Mouse (Mus musculus) liver (tissue): ENCODE measurements around the gene Pdlim5.
A peak's percentile ranks its signal among the peaks of the same experiment; 100 is the strongest.

Experiments used
- DNase-seq: peaks from one replicate; pipeline ENCODE4 v3.0.0-alpha.2; 2020; ENCODE audit warnings: mixed read lengths

The Pdlim5 gene

GRCm38 (mm10) chr3:142334496-142334895, 61.0 kb downstream of the Pdlim5 start:
- DNase-seq: no peak

- DNase-seq: no peak
Observed at GRCm38 (mm10) chr3:142333458-142333857, 62.0 kb downstream of the Pdlim5 start.

GRCm38 (mm10) chr3:142332716-142333115, 62.8 kb downstream of the Pdlim5 start:
- DNase-seq: no peak

GRCm38 (mm10) chr3:142331872-142332554, 63.5 kb downstream of the Pdlim5 start:
- peak; percentile 13 for DNase-seq

- DNase-seq: no peak
Observed at GRCm38 (mm10) chr3:142330425-142330824, 65.1 kb downstream of the Pdlim5 start.

- DNase-seq: no peak
Observed at GRCm38 (mm10) chr3:142323592-142323991, 71.9 kb downstream of the Pdlim5 start.

- peak; percentile 41 for DNase-seq
Observed at GRCm38 (mm10) chr3:142321930-142322329, 73.6 kb downstream of the Pdlim5 start.

GRCm38 (mm10) chr3:142318147-142318546, 77.3 kb downstream of the Pdlim5 start:
- DNase-seq: peak; percentile 18

- DNase-seq: no peak
Observed at GRCm38 (mm10) chr3:142316138-142316740, 79.3 kb downstream of the Pdlim5 start.

- DNase-seq: no peak
Observed at GRCm38 (mm10) chr3:142311075-142311474, 84.4 kb downstream of the Pdlim5 start.

GRCm38 (mm10) chr3:142310446-142310845, 85.0 kb downstream of the Pdlim5 start:
- no peak for DNase-seq

- no peak for DNase-seq
Observed at GRCm38 (mm10) chr3:142295287-142295676, 100.2 kb downstream of the Pdlim5 start.

GRCm38 (mm10) chr3:142294616-142295286, 100.7 kb downstream of the Pdlim5 start:
- no peak for DNase-seq

GRCm38 (mm10) chr3:142293561-142293960, 101.9 kb downstream of the Pdlim5 start:
- no peak for DNase-seq

- DNase-seq: peak; percentile 54
Observed at GRCm38 (mm10) chr3:142282706-142283105, 112.8 kb downstream of the Pdlim5 start.

GRCm38 (mm10) chr3:142281656-142282055, 113.8 kb downstream of the Pdlim5 start:
- no peak for DNase-seq

GRCm38 (mm10) chr3:142281093-142281445, 114.4 kb downstream of the Pdlim5 start:
- DNase-seq: peak; percentile 77

GRCm38 (mm10) chr3:142280366-142281092, 115.0 kb downstream of the Pdlim5 start:
- no peak for DNase-seq

- DNase-seq: no peak
Observed at GRCm38 (mm10) chr3:142279011-142279410, 116.5 kb downstream of the Pdlim5 start.

GRCm38 (mm10) chr3:142276506-142276905, 119.0 kb downstream of the Pdlim5 start:
- no peak for DNase-seq

GRCm38 (mm10) chr3:142274993-142275392, 120.5 kb downstream of the Pdlim5 start:
- no peak for DNase-seq

- no peak for DNase-seq
Observed at GRCm38 (mm10) chr3:142274451-142274850, 121.0 kb downstream of the Pdlim5 start.

GRCm38 (mm10) chr3:142273265-142273664, 122.2 kb downstream of the Pdlim5 start:
- DNase-seq: no peak
